Comparison of ENCODE assay signal across 14 mouse cellular contexts in the genomic region with DNA sequence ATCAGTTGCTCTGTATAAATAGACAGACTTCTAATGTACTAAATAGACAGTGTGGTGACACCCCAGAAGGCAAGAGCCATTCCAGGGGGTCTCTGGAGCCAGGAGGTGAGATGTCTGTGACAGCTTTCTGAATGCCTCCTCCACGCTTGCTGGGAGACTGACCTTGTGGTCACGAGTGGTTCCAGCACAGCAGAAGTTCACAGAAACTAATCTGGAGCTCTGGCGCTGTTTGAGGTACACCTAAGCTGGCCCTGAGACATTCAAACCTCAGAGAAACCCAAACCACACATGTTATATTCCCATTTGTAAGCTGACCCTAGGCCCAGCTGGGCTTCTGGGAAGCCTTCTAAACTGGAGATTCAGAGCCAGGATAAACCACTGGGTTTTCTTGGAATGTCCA.
"Had no signal": no experiment of that assay in that cellular context is flagged by ENCODE, and none has a peak within 500 bp of the region (broad histone marks: within the 10 kb centered on the region; RNA-seq: fewer than 3 reads in every experiment).

No protein-coding gene starts in this region.

- DNase-seq: heart, adult 2 months; heart, postnatal 14 days; heart, postnatal 36 days; kidney, adult 11 months; kidney, adult 2 months; kidney, adult 9 months; kidney, postnatal 14 days; kidney, postnatal 36 days; layer of hippocampus, adult 9-11 months; layer of hippocampus, postnatal 36 days; liver; liver, embryonic 13.5 days had no signal

- ATAC-seq: hindbrain, postnatal 0 days; intestine, embryonic 16.5 days had no signal
